Mouse (Mus musculus) neural tube, embryonic 11.5 days (tissue): ENCODE measurements around the gene Vps25. TPM values are rescaled to one million over a fixed set of nuclear protein-coding genes. Genes with fewer than 3 reads are reported as not detected.

Source experiments
- ATAC-seq: fragments of 200-750 bp; cut with Nextera tagmentation; 2 replicates; pipeline ENCODE4 v1.8.0; 2017; ENCODE audit warnings: moderate number of reproducible peaks, mild to moderate bottlenecking, moderate TSS enrichment, moderate library complexity; ENCODE audit not compliant: insufficient read depth, low FRiP score, low TSS enrichment
- DNase-seq: peaks from one replicate; pipeline ENCODE4 v3.0.0-alpha.2; 2015; ENCODE audit warnings: low spot score
- H3K27ac ChIP-seq: fragments of 300-500 bp; sonication (generic); 2 replicates; pipeline ENCODE4 v1.5.1; 2014; ENCODE audit warnings: low read depth, mild to moderate bottlenecking, low read length
- H3K27me3 ChIP-seq: fragments of 300-500 bp; sonication (generic); 2 replicates; pipeline ENCODE4 v1.6.1; 2014; ENCODE audit warnings: mild to moderate bottlenecking, low read length, mixed read lengths; ENCODE audit not compliant: control insufficient read depth, insufficient read depth
- H3K36me3 ChIP-seq: fragments of 300-500 bp; sonication (generic); 2 replicates; pipeline ENCODE4 v1.6.1; 2014; ENCODE audit warnings: mild to moderate bottlenecking, low read length, moderate library complexity, mixed read lengths; ENCODE audit not compliant: control insufficient read depth, insufficient read depth
- H3K4me1 ChIP-seq: fragments of 300-500 bp; sonication (generic); 2 replicates; pipeline ENCODE4 v1.6.1; 2014; ENCODE audit warnings: low read length, mixed read lengths; ENCODE audit not compliant: control insufficient read depth, insufficient read depth
- H3K4me2 ChIP-seq: fragments of 300-500 bp; sonication (generic); 2 replicates; pipeline ENCODE4 v1.6.1; 2014; ENCODE audit warnings: low read depth, mild to moderate bottlenecking, moderate library complexity
- H3K4me3 ChIP-seq: fragments of 300-500 bp; sonication (generic); 2 replicates; pipeline ENCODE4 v1.5.1; 2014; ENCODE audit warnings: low read depth, low read length
- H3K9ac ChIP-seq: fragments of 300-500 bp; sonication (generic); 2 replicates; pipeline ENCODE4 v1.6.1; 2014; ENCODE audit warnings: mild to moderate bottlenecking, low read length
- H3K9me3 ChIP-seq: fragments of 300-500 bp; sonication (generic); 2 replicates; pipeline ENCODE4 v1.6.1; 2016; ENCODE audit warnings: low read length; ENCODE audit not compliant: control insufficient read depth
- WGBS: fragments of 180-500 bp; shearing (Covaris S2); extraction: QIAGEN DNeasy Blood & Tissue Kit; methylation state at CpG from one replicate; pipeline ENCODE4 v1.1.7; 2014; 5-methylcytosine and 5-hydroxymethylcytosine counted together
- polyA plus RNA-seq: library from polyadenylated mRNA; unstranded; fragments of >200 nt; fragmentation: Nextera tagmentation; extraction: Ambion mirVana; gene quantifications from 2 replicates; pipeline ENCODE4 v1.2.1, GENCODE M21; 2014

Vps25 gene
- polyA plus RNA-seq, 1 experiment from 2014 or later, result 124 TPM

DNA sequence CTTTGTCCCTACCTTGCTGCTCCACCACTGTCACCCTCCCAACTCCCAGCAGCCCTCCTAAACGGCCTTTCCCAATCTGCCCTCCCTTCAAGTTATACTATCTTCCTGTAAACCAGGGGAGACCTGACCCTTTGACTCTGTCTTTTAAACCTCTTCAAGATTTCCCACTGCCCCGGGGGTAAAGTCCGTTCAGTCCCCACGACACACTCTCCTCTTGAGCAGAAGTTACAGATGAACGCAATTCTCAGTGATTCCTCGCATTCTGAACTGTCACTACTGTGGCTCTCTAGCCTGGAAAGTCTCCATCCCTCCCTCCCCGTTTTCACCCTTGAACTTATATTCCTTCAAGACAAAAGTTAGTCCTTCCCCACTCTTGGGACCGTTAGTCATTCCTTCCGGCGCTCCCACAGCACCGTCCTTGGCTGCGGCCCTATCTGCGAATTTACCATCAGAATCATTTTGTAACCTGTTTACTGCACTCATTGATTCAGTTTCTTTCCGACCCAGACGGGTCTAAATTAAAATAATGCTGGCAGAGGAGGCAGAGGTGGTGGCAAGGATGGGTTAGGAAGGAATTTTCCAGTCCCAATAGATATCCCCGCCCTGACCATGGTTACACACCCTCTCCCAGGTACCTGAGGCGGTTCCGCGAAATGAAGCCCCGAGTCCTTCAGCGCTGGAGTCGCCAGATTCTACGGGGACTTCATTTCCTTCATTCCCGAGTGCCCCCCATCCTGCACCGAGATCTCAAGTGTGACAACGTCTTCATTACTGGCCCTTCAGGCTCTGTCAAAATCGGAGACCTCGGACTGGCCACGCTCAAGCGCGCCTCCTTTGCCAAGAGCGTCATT, 9.9 kb downstream of the Vps25 start:
- ATAC-seq, result no peak
- Histone ChIP-seq H3K36me3 (no peaks in the 10 kb centered on the region), H3K4me1 (peaks cover 45% of the 10 kb centered on the region), H3K4me2 (peak overlapping the region; percentile 19; the same call in 1 of the 2 replicates), H3K27me3 (peaks cover 44% of the 10 kb centered on the region), H3K9ac (no peak overlapping the region), H3K4me3 (peak overlapping the region; percentile 10; the same call in 1 of the 2 replicates), H3K9me3 (no peaks in the 10 kb centered on the region), H3K27ac (no peak overlapping the region)
- DNase-seq, result no peak
- 2% methylated on average over 32 of the region's 32 CpGs for WGBS

DNA sequence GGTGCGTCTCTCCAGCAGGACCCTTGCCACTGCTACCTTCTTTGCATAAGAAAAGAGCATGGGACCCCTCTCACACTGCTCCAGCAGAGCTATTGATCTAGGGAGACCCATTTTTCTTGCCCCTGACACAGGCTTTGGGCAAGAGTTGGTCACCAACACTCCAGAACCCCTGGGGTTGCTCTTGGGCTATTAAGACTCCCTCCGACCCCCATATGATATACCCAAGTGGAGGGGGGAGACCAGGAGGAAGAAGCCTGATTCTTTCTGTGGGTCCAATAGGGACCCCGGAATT, 10.4 kb downstream of the Vps25 start:
- WGBS, result 13% methylated on average over 3 of the region's 3 CpGs
- Histone ChIP-seq H3K9ac (no peak overlapping the region), H3K9me3 (no peaks in the 10 kb centered on the region), H3K4me2 (peak overlapping the region; percentile 19; the same call in 1 of the 2 replicates), H3K4me3 (peak overlapping the region; percentile 10; the same call in 1 of the 2 replicates), H3K36me3 (no peaks in the 10 kb centered on the region), H3K4me1 (peaks cover 45% of the 10 kb centered on the region), H3K27ac (no peak overlapping the region), H3K27me3 (peaks cover 44% of the 10 kb centered on the region)
- DNase-seq, result no peak
- ATAC-seq, result no peak

DNA sequence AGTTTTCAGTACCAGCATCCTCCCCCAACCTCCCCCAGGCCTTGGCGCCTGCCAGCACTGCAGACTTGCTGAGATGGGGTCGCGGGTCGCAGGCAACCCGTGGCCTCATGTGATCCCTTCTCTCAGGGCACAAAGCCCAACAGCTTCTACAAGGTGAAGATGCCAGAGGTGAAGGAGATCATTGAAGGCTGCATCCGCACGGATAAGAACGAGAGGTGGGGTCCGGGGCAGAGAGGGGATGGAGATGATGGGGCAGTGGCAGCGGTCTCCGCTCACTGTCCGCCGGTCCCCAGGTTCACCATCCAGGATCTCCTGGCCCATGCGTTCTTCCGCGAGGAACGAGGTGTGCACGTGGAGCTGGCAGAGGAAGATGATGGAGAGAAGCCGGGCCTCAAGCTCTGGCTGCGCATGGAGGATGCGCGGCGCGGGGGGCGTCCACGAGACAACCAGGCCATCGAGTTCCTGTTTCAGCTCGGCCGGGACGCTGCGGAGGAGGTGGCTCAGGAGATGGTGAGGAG, 11.5 kb downstream of the Vps25 start:
- DNase-seq, result peak; percentile 46
- 3% methylated on average over 31 of the region's 31 CpGs for WGBS
- Histone ChIP-seq H3K27me3 (peaks cover 44% of the 10 kb centered on the region), H3K4me3 (peak overlapping the region; percentile 19), H3K36me3 (no peaks in the 10 kb centered on the region), H3K9ac (peak overlapping the region; percentile 33), H3K4me2 (peak overlapping the region; percentile 53), H3K9me3 (no peaks in the 10 kb centered on the region), H3K4me1 (peaks cover 34% of the 10 kb centered on the region), H3K27ac (no peak overlapping the region)
- no peak for ATAC-seq

DNA sequence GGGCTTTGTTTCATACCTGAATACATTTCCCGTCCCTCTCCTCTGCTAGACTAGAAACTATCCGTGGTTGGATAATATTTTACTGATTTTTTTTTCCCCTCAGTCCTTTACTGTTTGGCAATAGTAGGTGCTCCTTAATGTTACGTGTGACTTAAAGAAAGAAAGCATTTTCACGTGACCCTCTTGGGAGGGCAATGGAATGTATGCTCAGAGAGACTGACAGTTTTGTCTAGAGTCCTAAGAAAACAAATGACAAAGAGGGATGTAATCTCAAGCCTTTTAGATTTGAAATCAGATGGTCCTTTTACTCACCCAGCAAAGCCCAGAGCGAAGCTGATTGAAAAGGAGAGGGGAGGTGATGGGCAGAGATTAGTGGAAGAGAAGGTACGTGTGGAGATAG, 12.4 kb downstream of the Vps25 start:
- Histone ChIP-seq H3K9ac (no peak overlapping the region), H3K4me2 (no peak overlapping the region), H3K9me3 (no peaks in the 10 kb centered on the region), H3K36me3 (no peaks in the 10 kb centered on the region), H3K27me3 (peaks cover 44% of the 10 kb centered on the region), H3K4me3 (no peak overlapping the region), H3K4me1 (peaks cover 27% of the 10 kb centered on the region), H3K27ac (no peak overlapping the region)
- DNase-seq, result no peak
- ATAC-seq, result no peak
- WGBS, result 24% methylated on average over 6 of the region's 6 CpGs

DNA sequence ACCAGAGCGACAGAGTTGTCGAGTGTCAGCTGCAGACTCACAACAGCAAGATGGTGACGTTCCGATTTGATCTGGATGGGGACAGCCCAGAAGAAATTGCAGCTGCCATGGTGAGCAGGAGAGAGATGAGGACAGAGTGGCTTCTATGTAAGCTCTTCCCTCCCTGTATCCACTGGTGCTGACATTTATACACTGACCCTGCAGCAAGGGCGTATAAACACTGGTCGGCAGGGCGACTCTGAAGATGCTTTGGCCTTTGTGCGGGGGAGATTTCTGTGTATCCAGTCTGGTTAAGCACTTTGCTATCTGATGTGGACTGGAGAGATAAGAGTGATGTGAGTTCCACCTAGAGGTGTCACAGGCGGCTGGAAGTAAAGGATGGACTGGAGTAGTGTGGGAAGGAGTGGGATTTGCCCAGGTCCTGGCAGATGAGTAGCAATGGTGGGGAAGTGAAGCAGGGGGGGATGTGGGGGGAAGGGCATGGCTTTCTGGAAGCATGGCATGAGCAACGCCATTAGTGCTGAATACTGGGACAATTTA, 16.1 kb downstream of the Vps25 start:
- peak; percentile 65 for DNase-seq
- no peaks in the 10 kb centered on the region for H3K9me3 ChIP-seq
- WGBS, result 28% methylated on average over 10 of the region's 10 CpGs
- no peak overlapping the region for H3K4me2 ChIP-seq
- no peak overlapping the region for H3K4me3 ChIP-seq
- no peak overlapping the region for H3K27ac ChIP-seq
- H3K9ac ChIP-seq, result no peak overlapping the region
- H3K27me3 ChIP-seq, result peaks cover 12% of the 10 kb centered on the region
- H3K4me1 ChIP-seq, result peaks cover 7% of the 10 kb centered on the region; the same call in 1 of the 2 replicates
- ATAC-seq, result no peak
- no peaks in the 10 kb centered on the region for H3K36me3 ChIP-seq

DNA sequence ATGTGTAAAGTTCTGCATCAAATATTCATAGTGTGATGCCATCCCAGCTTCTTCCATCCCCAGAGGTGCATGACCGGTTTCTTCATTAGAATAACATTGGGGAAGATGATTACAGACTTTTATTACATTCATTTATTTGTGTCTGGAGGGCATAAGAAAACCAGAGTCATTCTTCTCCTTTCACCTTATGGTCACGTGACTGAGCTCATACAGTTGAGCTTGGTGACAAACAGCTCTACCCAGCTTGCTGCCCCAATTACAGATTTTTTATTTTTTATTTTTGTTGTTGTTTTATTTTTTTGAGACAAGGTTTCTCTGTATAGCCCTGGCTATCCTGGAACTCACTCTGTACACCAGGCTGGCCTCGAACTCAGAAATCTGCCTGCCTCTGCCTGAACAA, 18.9 kb downstream of the Vps25 start:
- ATAC-seq, result no peak
- WGBS, result 80% methylated on average over 3 of the region's 3 CpGs
- H3K4me2 ChIP-seq, result no peak overlapping the region

DNA sequence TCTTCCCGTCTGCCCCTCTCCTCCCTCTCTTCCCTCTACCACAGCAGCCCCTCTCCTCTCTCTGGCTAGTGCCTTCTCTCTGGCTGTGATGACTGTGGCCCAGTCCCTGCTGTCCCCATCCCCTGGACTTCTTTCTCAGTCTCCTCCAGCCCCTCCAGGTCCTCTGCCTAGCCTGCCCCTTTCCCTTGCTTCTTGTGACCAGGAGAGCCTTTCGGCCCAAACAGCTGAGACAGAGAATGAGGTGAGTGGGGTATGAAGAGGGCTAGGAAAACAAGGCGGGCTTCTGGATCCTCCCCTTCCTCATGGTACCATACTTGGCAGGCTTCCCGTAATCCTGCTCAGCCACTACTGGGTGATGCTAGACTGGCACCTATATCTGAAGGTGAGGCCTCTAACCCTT, 21.8 kb downstream of the Vps25 start:
- no peaks in the 10 kb centered on the region for H3K36me3 ChIP-seq
- DNase-seq (no peak), ATAC-seq (no peak)
- no peak overlapping the region for H3K4me3 ChIP-seq
- WGBS, result 75% methylated on average over 4 of the region's 4 CpGs
- H3K4me1 ChIP-seq, result peaks cover 12% of the 10 kb centered on the region
- no peak overlapping the region for H3K4me2 ChIP-seq
- H3K27me3 ChIP-seq, result no peaks in the 10 kb centered on the region
- no peak overlapping the region for H3K9ac ChIP-seq
- H3K27ac ChIP-seq, result no peak overlapping the region
- no peaks in the 10 kb centered on the region for H3K9me3 ChIP-seq

More for the DNA sequence above, 18.9 kb downstream of the Vps25 start:
- Histone ChIP-seq H3K4me1 (peaks cover 4% of the 10 kb centered on the region), H3K4me3 (no peak overlapping the region), H3K9ac (no peak overlapping the region), H3K9me3 (no peaks in the 10 kb centered on the region), H3K27ac (no peak overlapping the region), H3K36me3 (no peaks in the 10 kb centered on the region), H3K27me3 (no peaks in the 10 kb centered on the region)
- no peak for DNase-seq

DNA sequence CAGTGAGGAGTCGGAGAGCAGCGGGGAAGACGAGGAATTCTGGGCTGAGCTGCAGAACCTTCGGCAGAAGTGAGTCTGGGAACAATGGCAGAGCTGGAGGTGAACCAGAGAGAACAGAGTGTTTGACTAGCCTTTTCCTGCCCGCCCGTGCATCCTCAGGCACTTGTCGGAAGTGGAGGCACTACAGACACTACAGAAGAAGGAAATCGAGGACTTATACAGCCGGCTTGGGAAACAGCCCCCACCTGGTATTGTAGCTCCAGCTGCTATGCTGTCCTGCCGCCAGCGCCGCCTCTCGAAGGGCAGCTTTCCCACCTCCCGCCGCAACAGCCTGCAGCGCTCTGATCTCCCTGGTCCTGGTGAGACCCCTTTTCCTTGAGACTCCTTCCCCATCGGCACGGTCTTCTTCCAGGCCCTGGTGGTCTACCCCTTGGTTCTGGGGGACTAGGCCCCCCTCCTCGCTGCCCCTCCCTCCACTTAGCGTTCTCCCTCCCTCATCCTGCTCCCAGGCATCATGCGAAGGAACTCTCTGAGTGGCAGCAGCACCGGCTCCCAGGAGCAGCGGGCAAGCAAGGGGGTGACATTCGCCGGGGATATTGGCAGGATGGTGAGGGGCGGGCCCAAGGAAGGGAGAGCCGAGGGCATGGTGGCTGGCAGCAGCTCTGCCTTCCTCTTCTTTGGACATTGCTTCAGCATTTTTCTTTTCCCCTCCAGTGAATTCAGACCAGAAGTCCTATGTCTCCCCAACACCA, 23.0 kb downstream of the Vps25 start:
- DNase-seq (no peak), ATAC-seq (no peak)
- H3K9me3 ChIP-seq, result no peaks in the 10 kb centered on the region
- H3K4me1 ChIP-seq, result peaks cover 12% of the 10 kb centered on the region
- 25% methylated on average over 27 of the region's 27 CpGs for WGBS
- no peak overlapping the region for H3K27ac ChIP-seq
- H3K4me2 ChIP-seq, result peak overlapping the region; percentile 24; the same call in 1 of the 2 replicates
- no peak overlapping the region for H3K4me3 ChIP-seq
- no peaks in the 10 kb centered on the region for H3K36me3 ChIP-seq
- H3K27me3 ChIP-seq, result no peaks in the 10 kb centered on the region
- H3K9ac ChIP-seq, result 0 out of 2 replicates have a peak overlapping the region, but pooled peaks have one; percentile 14
